Mouse (Mus musculus): ENCODE data around the gene Gm21173. TPM values are rescaled to one million over a fixed set of nuclear protein-coding genes. Genes with fewer than 3 reads are reported as not detected.
"Not testable (repeated sequence)": the region's sequence is repeated elsewhere in the genome, so short reads cannot be mapped to it uniquely, and the experiment has no call there.

Gene Gm21173
- not detected for total RNA-seq (2021)

GRCm38 (mm10) chrY:76761300-76761699 is at the start of gene Gm21173:
Gene Gm21173 (plus strand): TSS chrY:76761600.
- intact Hi-C loops (cut with DNase I); DNase-seq (ENCODE audit: low spot score in 2 of 2): not testable (repeated sequence)

All from left cerebral cortex, postnatal 25 days (tissue).